Comparison of ENCODE assay signal across 8 mouse cellular contexts in genomic region chr11:113565006-113565995, GRCm38 (mm10). TPM values are rescaled to one million over a fixed set of nuclear protein-coding genes. Genes with fewer than 3 reads are reported as not detected.
DNase-seq lines count a peak whose midpoint lies in the region; ATAC-seq lines count a peak whose summit lies in the region.

No protein-coding gene starts in this region.

- peak overlapping the region; percentile 71 for H3K4me3 ChIP-seq in brown adipose tissue, adult 24 weeks (ENCODE audit: insufficient read depth, low read depth, low read length)
- H3K4me3 ChIP-seq in heart, embryonic 15.5 days = peak overlapping the region; percentile 69
- H3K4me3 ChIP-seq in liver, embryonic 13.5 days (replicated peaks) = peak overlapping the region; percentile 64
- peak overlapping the region; percentile 41 for H3K4me3 ChIP-seq in stomach, embryonic 14.5 days (ENCODE audit: low read depth, low read length)

- peak overlapping the region; percentile 63 for H3K9ac ChIP-seq in heart, embryonic 15.5 days
- peak overlapping the region; percentile 66 for H3K9ac ChIP-seq in liver, embryonic 13.5 days
- H3K9ac ChIP-seq in stomach, embryonic 14.5 days (replicated peaks; ENCODE audit: low read depth, low read length) = peak overlapping the region; percentile 49

- H3K36me3 ChIP-seq in heart, embryonic 15.5 days = no peaks in the 10 kb centered on the region
- peaks cover 9% of the 10 kb centered on the region; the same call in 1 of the 2 replicates for H3K36me3 ChIP-seq in liver, embryonic 13.5 days
- no peaks in the 10 kb centered on the region for H3K36me3 ChIP-seq in stomach, embryonic 14.5 days (ENCODE audit: control insufficient read depth, insufficient read depth, low read length)

- H3K27ac ChIP-seq in brown adipose tissue, adult 24 weeks (replicated peaks; ENCODE audit: low read depth, low read length) = no peak overlapping the region
- H3K27ac ChIP-seq in heart, embryonic 15.5 days = no peak overlapping the region
- H3K27ac ChIP-seq in liver, embryonic 13.5 days = no peak overlapping the region
- H3K27ac ChIP-seq in stomach, embryonic 14.5 days (ENCODE audit: low read length) = no peak overlapping the region

- H3K27me3 ChIP-seq in heart, embryonic 15.5 days = no peaks in the 10 kb centered on the region
- H3K27me3 ChIP-seq in liver, embryonic 13.5 days = no peaks in the 10 kb centered on the region
- no peaks in the 10 kb centered on the region for H3K27me3 ChIP-seq in stomach, embryonic 14.5 days (ENCODE audit: control insufficient read depth, insufficient read depth, low read length)

- ATAC-seq in CD4-positive, CD25-positive, alpha-beta regulatory T cell, adult 4 months = peak; percentile 99
- ATAC-seq in heart, embryonic 15.5 days (replicated peaks; ENCODE audit: insufficient number of reproducible peaks, insufficient read depth, low FRiP score, low read depth) = peak; percentile 75
- peak; percentile 82 for ATAC-seq in liver, embryonic 13.5 days (ENCODE audit: low read depth)
- ATAC-seq in stomach, embryonic 14.5 days (ENCODE audit: insufficient number of reproducible peaks, insufficient read depth, low FRiP score, low read depth) = peak; percentile 89; the same call in 1 of the 2 replicates

- no peaks in the 10 kb centered on the region for H3K4me1 ChIP-seq in brown adipose tissue, adult 24 weeks (ENCODE audit: control insufficient read depth, insufficient read depth, insufficient read length, low read length)
- peaks cover 12% of the 10 kb centered on the region for H3K4me1 ChIP-seq in heart, embryonic 15.5 days (replicated peaks)
- H3K4me1 ChIP-seq in liver, embryonic 13.5 days (replicated peaks) = peaks cover 35% of the 10 kb centered on the region
- no peaks in the 10 kb centered on the region; the same call in 1 of the 2 replicates for H3K4me1 ChIP-seq in stomach, embryonic 14.5 days (ENCODE audit: control insufficient read depth, insufficient read depth, low read length)

- peak overlapping the region; percentile 94 for H3K4me2 ChIP-seq in heart, embryonic 15.5 days
- H3K4me2 ChIP-seq in liver, embryonic 13.5 days = peak overlapping the region; percentile 85
- H3K4me2 ChIP-seq in stomach, embryonic 14.5 days (replicated peaks; ENCODE audit: low read depth, low read length) = peak overlapping the region; percentile 65

- peak; percentile 36 for DNase-seq in fibroblast of lung, adult 2 months (ENCODE audit: low read depth)
- DNase-seq in kidney, postnatal 14 days = peak; percentile 88
- DNase-seq in liver, embryonic 13.5 days = peak; percentile 72
- peak; percentile 49 to 67 for DNase-seq in natural killer cell, adult 2 months (ENCODE audit: low spot score in 2 of 2)

- no peaks in the 10 kb centered on the region for H3K9me3 ChIP-seq in heart, embryonic 15.5 days (replicated peaks)
- H3K9me3 ChIP-seq in liver, embryonic 13.5 days (replicated peaks) = no peaks in the 10 kb centered on the region
- no peaks in the 10 kb centered on the region for H3K9me3 ChIP-seq in stomach, embryonic 14.5 days (ENCODE audit: control insufficient read depth, low read depth, low read length)

- 8% methylated on average over 34 of the region's 34 CpGs for WGBS in heart, embryonic 15.5 days
- 8% methylated on average over 34 of the region's 34 CpGs for WGBS in liver, embryonic 13.5 days (ENCODE audit: insufficient replicate concordance)
- 9% methylated on average over 34 of the region's 34 CpGs for WGBS in stomach, embryonic 14.5 days

RNA-seq across cellular contexts. Expression of gene Sstr2, which starts 53.8 kb away (rescaled TPM):
- polyA plus RNA-seq in CD4-positive, CD25-positive, alpha-beta regulatory T cell, adult 4 months (2017; shearing (Covaris generic)) = under 1 TPM in 1 of 2 experiments, not detected in 1; 0.35 TPM
- not detected in 2 replicates for polyA plus RNA-seq in brown adipose tissue, adult 24 weeks (2012; ENCODE audit: insufficient read depth, insufficient read length, missing spikeins)
- 0.24 and 2.2 TPM in 2 replicates for polyA plus RNA-seq in heart, embryonic 15.5 days (2015; fragmentation: Nextera tagmentation; extraction: Ambion mirVana)
- polyA plus RNA-seq in liver, embryonic 13.5 days (2015; fragmentation: Nextera tagmentation; extraction: Ambion mirVana) = 2.7 and 2.9 TPM in 2 replicates
- polyA plus RNA-seq in stomach, embryonic 14.5 days (2014; fragmentation: Nextera tagmentation; extraction: Ambion mirVana) = 0.56 and 2.0 TPM in 2 replicates

Comparison
In these comparisons a context has a peak if more than half of its experiments do, and no peak if none do; other contexts are left out.
1. DNase-seq: peak in every context shown above with its lines; median percentile 88 in kidney, postnatal 14 days; 72 in liver, embryonic 13.5 days; 58 in natural killer cell, adult 2 months; 36 in fibroblast of lung, adult 2 months.